Comparison of ENCODE assay signal across 10 mouse cellular contexts in genomic region chr9:65140491-65140890, GRCm38 (mm10). TPM values are rescaled to one million over a fixed set of nuclear protein-coding genes. Genes with fewer than 3 reads are reported as not detected.
DNase-seq lines count a peak whose midpoint lies in the region; ATAC-seq and TF ChIP-seq lines count a peak whose summit lies in the region.
"Had no signal": no experiment of that assay in that cellular context is flagged by ENCODE, and none has a peak within 500 bp of the region (broad histone marks: within the 10 kb centered on the region; RNA-seq: fewer than 3 reads in every experiment).

No protein-coding gene starts in this region.

- no peak for ATAC-seq in forebrain, embryonic 13.5 days
- no peak for ATAC-seq in limb, embryonic 15.5 days (ENCODE audit: insufficient number of reproducible peaks, low FRiP score, low TSS enrichment, low read depth)
- no peak for ATAC-seq in stomach, embryonic 14.5 days (ENCODE audit: insufficient number of reproducible peaks, insufficient read depth, low FRiP score, low read depth)

- no peak for TF ChIP-seq POLR2A in lung, adult 2 months (IDR thresholded peaks at IDR 0.05; ENCODE audit: borderline replicate concordance, extremely low read depth, low read depth, low read length)

- H3K27ac ChIP-seq in forebrain, embryonic 13.5 days, result peak overlapping the region; percentile 96
- no peak overlapping the region for H3K27ac ChIP-seq in limb, embryonic 15.5 days
- peak overlapping the region; percentile 33; the same call in 1 of the 2 replicates for H3K27ac ChIP-seq in stomach, embryonic 14.5 days (ENCODE audit: low read length)
- H3K27ac ChIP-seq: macrophage had no signal

- TF ChIP-seq CTCF in lung, adult 2 months (IDR thresholded peaks at IDR 0.05; ENCODE audit: insufficient read depth, low read length), result no peak

- H3K27me3 ChIP-seq in forebrain, embryonic 13.5 days, result peaks cover 2% of the 10 kb centered on the region; the same call in 1 of the 2 replicates
- peaks cover 66% of the 10 kb centered on the region for H3K27me3 ChIP-seq in limb, embryonic 15.5 days
- no peaks in the 10 kb centered on the region for H3K27me3 ChIP-seq in stomach, embryonic 14.5 days (ENCODE audit: control insufficient read depth, insufficient read depth, low read length)

- no peak for DNase-seq in lung, adult 2 months
- DNase-seq in lung, postnatal 14 days, result no peak
- no peak for DNase-seq in ovary, postnatal 14 days (ENCODE audit: low spot score)
- no peak for DNase-seq in left cerebral cortex, adult 11 months (ENCODE audit: low spot score)
- DNase-seq: thymus, adult 18-20 months had no signal

- H3K4me2 ChIP-seq in forebrain, embryonic 13.5 days, result peak overlapping the region; percentile 84
- peak overlapping the region; percentile 100 for H3K4me2 ChIP-seq in limb, embryonic 15.5 days
- H3K4me2 ChIP-seq in stomach, embryonic 14.5 days (replicated peaks; ENCODE audit: low read depth, low read length), result peak overlapping the region; percentile 97

- H3K9me3 ChIP-seq in forebrain, embryonic 13.5 days (replicated peaks), result no peaks in the 10 kb centered on the region
- no peaks in the 10 kb centered on the region for H3K9me3 ChIP-seq in limb, embryonic 15.5 days
- no peaks in the 10 kb centered on the region for H3K9me3 ChIP-seq in stomach, embryonic 14.5 days (ENCODE audit: control insufficient read depth, low read depth, low read length)

- 2% methylated on average over 8 of the region's 8 CpGs for WGBS in lung, adult 2 months
- WGBS in forebrain, embryonic 13.5 days, result 3% methylated on average over 8 of the region's 8 CpGs
- 1% methylated on average over 8 of the region's 8 CpGs for WGBS in limb, embryonic 15.5 days
- WGBS in stomach, embryonic 14.5 days, result 2% methylated on average over 8 of the region's 8 CpGs

- H3K4me1 ChIP-seq in lung, adult 2 months (ENCODE audit: control insufficient read depth, insufficient read depth, low read length), result peaks cover 6% of the 10 kb centered on the region
- peaks cover 44% of the 10 kb centered on the region for H3K4me1 ChIP-seq in forebrain, embryonic 13.5 days
- H3K4me1 ChIP-seq in limb, embryonic 15.5 days, result peaks cover 22% of the 10 kb centered on the region
- H3K4me1 ChIP-seq in stomach, embryonic 14.5 days (ENCODE audit: control insufficient read depth, insufficient read depth, low read length), result peaks cover 5% of the 10 kb centered on the region; the same call in 1 of the 2 replicates

- H3K36me3 ChIP-seq in forebrain, embryonic 13.5 days (ENCODE audit: poor library complexity, severe bottlenecking), result peaks cover 22% of the 10 kb centered on the region
- peaks cover 6% of the 10 kb centered on the region; the same call in 1 of the 2 replicates for H3K36me3 ChIP-seq in limb, embryonic 15.5 days
- H3K36me3 ChIP-seq in stomach, embryonic 14.5 days (ENCODE audit: control insufficient read depth, insufficient read depth, low read length), result peaks cover 5% of the 10 kb centered on the region

- H3K9ac ChIP-seq in forebrain, embryonic 13.5 days, result peak overlapping the region; percentile 91
- H3K9ac ChIP-seq in limb, embryonic 15.5 days, result peak overlapping the region; percentile 65; the same call in 1 of the 2 replicates
- peak overlapping the region; percentile 57; the same call in 1 of the 2 replicates for H3K9ac ChIP-seq in stomach, embryonic 14.5 days (replicated peaks; ENCODE audit: low read depth, low read length)

- peak overlapping the region; percentile 0 for H3K4me3 ChIP-seq in lung, adult 2 months (replicated peaks; ENCODE audit: extremely low read depth, low read depth, low read length)
- peak overlapping the region; percentile 96 for H3K4me3 ChIP-seq in forebrain, embryonic 13.5 days
- peak overlapping the region; percentile 71 for H3K4me3 ChIP-seq in limb, embryonic 15.5 days
- H3K4me3 ChIP-seq in stomach, embryonic 14.5 days (ENCODE audit: low read depth, low read length), result peak overlapping the region; percentile 67

RNA-seq across cellular contexts. Expression of gene Igdcc3, which starts 0.5 kb away (rescaled TPM):
- polyA plus RNA-seq in lung, adult 2 months (2012; rRNA removed), result 0.11 and 0.13 TPM in 2 replicates
- 13.2 and 16.0 TPM in 2 replicates for polyA plus RNA-seq in forebrain, embryonic 13.5 days (2015; fragmentation: Nextera tagmentation; extraction: Ambion mirVana)
- 0.43 and 0.52 TPM in 2 replicates for polyA plus RNA-seq in limb, embryonic 15.5 days (2015; fragmentation: Nextera tagmentation; extraction: Ambion mirVana)
- polyA plus RNA-seq in stomach, embryonic 14.5 days (2014; fragmentation: Nextera tagmentation; extraction: Ambion mirVana), result 2.0 and 2.7 TPM in 2 replicates
- polyA plus RNA-seq: erythroblast, embryonic 14.5 days; macrophage had no signal

RNA-seq across cellular contexts. Expression of gene Igdcc4, which starts 39.2 kb away (rescaled TPM):
- polyA plus RNA-seq in lung, adult 2 months (2012; rRNA removed), result 1.9 and 3.7 TPM in 2 replicates
- 10.5 and 10.8 TPM in 2 replicates for polyA plus RNA-seq in forebrain, embryonic 13.5 days (2015; fragmentation: Nextera tagmentation; extraction: Ambion mirVana)
- polyA plus RNA-seq in limb, embryonic 15.5 days (2015; fragmentation: Nextera tagmentation; extraction: Ambion mirVana), result 30.3 and 33.2 TPM in 2 replicates
- 42.4 and 43.3 TPM in 2 replicates for polyA plus RNA-seq in stomach, embryonic 14.5 days (2014; fragmentation: Nextera tagmentation; extraction: Ambion mirVana)
- polyA plus RNA-seq: erythroblast, embryonic 14.5 days had no signal

RNA-seq across cellular contexts. Expression of gene Parp16, which starts 54.7 kb away (rescaled TPM):
- polyA plus RNA-seq in lung, adult 2 months (2012; rRNA removed), result 8.4 and 9.3 TPM in 2 replicates
- polyA plus RNA-seq in forebrain, embryonic 13.5 days (2015; fragmentation: Nextera tagmentation; extraction: Ambion mirVana), result 5.1 and 6.1 TPM in 2 replicates
- polyA plus RNA-seq in limb, embryonic 15.5 days (2015; fragmentation: Nextera tagmentation; extraction: Ambion mirVana), result 6.8 and 7.4 TPM in 2 replicates
- polyA plus RNA-seq in stomach, embryonic 14.5 days (2014; fragmentation: Nextera tagmentation; extraction: Ambion mirVana), result 6.0 and 6.4 TPM in 2 replicates

Comparison
In these comparisons a context has a peak if more than half of its experiments do, and no peak if none do; other contexts are left out.
1. H3K4me3 ChIP-seq: peak in every context shown above with its lines; median percentile 96 in forebrain, embryonic 13.5 days; 71 in limb, embryonic 15.5 days; 67 in stomach, embryonic 14.5 days; 0 in lung, adult 2 months.